Mouse (Mus musculus) adrenal gland, adult 2 months (tissue): ENCODE measurements around the gene Col6a3. TPM values are rescaled to one million over a fixed set of nuclear protein-coding genes. Genes with fewer than 3 reads are reported as not detected.

Source experiments
- DNase-seq: peaks from one replicate; pipeline ENCODE4 v3.0.0; 2021
- polyA plus RNA-seq: library from polyadenylated mRNA; depleted of rRNA; stranded (reverse); fragments of >200 nt; gene quantifications from 2 replicates; pipeline ENCODE4 v1.2.3, GENCODE M21; 2012; rRNA removed
- total RNA-seq, 2 experiments: library from RNA; stranded (reverse); gene quantifications; 2 replicates each; pipeline ENCODE4 v1.2.3; 2021

The Col6a3 gene
- total and polyA plus RNA-seq, 3 experiments, result 12.3 to 29.9 (median 19.8) TPM

GRCm38 (mm10) chr1:90723325-90723724 lies 120.4 kb downstream of the Col6a3 start:
- DNase-seq, result no peak

GRCm38 (mm10) chr1:90722021-90722420 lies 121.8 kb downstream of the Col6a3 start:
- DNase-seq, result no peak

- DNase-seq, result no peak
Observed at GRCm38 (mm10) chr1:90720610-90721241, 123.0 kb downstream of the Col6a3 start.

GRCm38 (mm10) chr1:90718826-90719550 lies 124.8 kb downstream of the Col6a3 start:
- DNase-seq, result no peak

GRCm38 (mm10) chr1:90716258-90716657 lies 127.5 kb downstream of the Col6a3 start:
- DNase-seq, result no peak

Other genes starting within 250 kb of the Col6a3 start
- 10 to 100 TPM; 76.1 to 87.7 TPM for gene Cops8, start 241.0 kb downstream of the Col6a3 start, total RNA-seq
- gene Cops8, start 241.0 kb downstream of the Col6a3 start, polyA plus RNA-seq, result 25.8 and 28.5 TPM in 2 replicates
- 1 to 10 TPM; 2.9 to 3.1 TPM for gene Mlph, start 71.1 kb upstream of the Col6a3 start, total RNA-seq
- gene Mlph, start 71.1 kb upstream of the Col6a3 start, polyA plus RNA-seq, result 0.68 and 1.1 TPM in 2 replicates
- gene Prlh, start 109.1 kb upstream of the Col6a3 start, total RNA-seq, result not detected
- not detected in 2 replicates for gene Prlh, start 109.1 kb upstream of the Col6a3 start, polyA plus RNA-seq
- gene Rab17, start 125.7 kb upstream of the Col6a3 start, total RNA-seq, result under 1 TPM in 1 of 2 experiments, not detected in 1; 0.31 TPM
- 0.13 TPM in 1 of 2 replicates, not detected in the other for gene Rab17, start 125.7 kb upstream of the Col6a3 start, polyA plus RNA-seq
- gene Lrrfip1, start 154.8 kb upstream of the Col6a3 start, total RNA-seq, result 10 to 100 TPM; 63.2 to 63.4 TPM
- 9.2 and 9.4 TPM in 2 replicates for gene Lrrfip1, start 154.8 kb upstream of the Col6a3 start, polyA plus RNA-seq